Mouse (Mus musculus): ENCODE data around the gene Usp20. TPM values are rescaled to one million over a fixed set of nuclear protein-coding genes. Genes with fewer than 3 reads are reported as not detected.

Gene Usp20
- polyA plus RNA-seq (2014; fragmentation: Illumina TruSeq; extraction: RNeasy Lipid Tissue Mini Kit (QIAGEN cat#74804); ENCODE audit: low read depth, low replicate concordance), result 4.7 TPM

GRCm38 (mm10) chr2:30981790-30982513 is at the start of gene Usp20, which contains the start of gene BC005624:
TSS of gene Usp20 (plus strand) at chr2:30982279.
TSS of gene BC005624 (minus strand) at chr2:30982201.

GRCm38 (mm10) chr2:30952824-30953490 is 29.1 kb upstream of the Usp20 start, which contains the start of gene Tor1b:
TSS of gene Tor1b (plus strand) at chr2:30952959.

GRCm38 (mm10) chr2:30967352-30968327 is 14.4 kb upstream of the Usp20 start, which contains the start of gene Tor1a:
TSS of gene Tor1a (minus strand) at chr2:30967933.

Other genes starting within 250 kb of the Usp20 start
- gene 1700001O22Rik, start 178.6 kb upstream of the Usp20 start, polyA plus RNA-seq (2014; fragmentation: Illumina TruSeq; extraction: RNeasy Lipid Tissue Mini Kit (QIAGEN cat#74804); ENCODE audit: low read depth, low replicate concordance), result 38.4 TPM
- gene Ntmt1, start 174.5 kb upstream of the Usp20 start, polyA plus RNA-seq (2014; fragmentation: Illumina TruSeq; extraction: RNeasy Lipid Tissue Mini Kit (QIAGEN cat#74804); ENCODE audit: low read depth, low replicate concordance), result 2.3 TPM
- 0.38 TPM for gene Asb6, start 151.9 kb upstream of the Usp20 start, polyA plus RNA-seq (2014; fragmentation: Illumina TruSeq; extraction: RNeasy Lipid Tissue Mini Kit (QIAGEN cat#74804); ENCODE audit: low read depth, low replicate concordance)
- not detected for gene Prrx2, start 147.3 kb upstream of the Usp20 start, polyA plus RNA-seq (2014; fragmentation: Illumina TruSeq; extraction: RNeasy Lipid Tissue Mini Kit (QIAGEN cat#74804); ENCODE audit: low read depth, low replicate concordance)
- 0.67 TPM for gene Ptges, start 52.4 kb upstream of the Usp20 start, polyA plus RNA-seq (2014; fragmentation: Illumina TruSeq; extraction: RNeasy Lipid Tissue Mini Kit (QIAGEN cat#74804); ENCODE audit: low read depth, low replicate concordance)
- 9.0 TPM for gene Tor1b, start 29.3 kb upstream of the Usp20 start, polyA plus RNA-seq (2014; fragmentation: Illumina TruSeq; extraction: RNeasy Lipid Tissue Mini Kit (QIAGEN cat#74804); ENCODE audit: low read depth, low replicate concordance)
- 2.7 TPM for gene Tor1a, start 14.3 kb upstream of the Usp20 start, polyA plus RNA-seq (2014; fragmentation: Illumina TruSeq; extraction: RNeasy Lipid Tissue Mini Kit (QIAGEN cat#74804); ENCODE audit: low read depth, low replicate concordance)
- gene BC005624, start 78 bp upstream of the Usp20 start, polyA plus RNA-seq (2014; fragmentation: Illumina TruSeq; extraction: RNeasy Lipid Tissue Mini Kit (QIAGEN cat#74804); ENCODE audit: low read depth, low replicate concordance), result 12.4 TPM
- 9.1 TPM for gene Fnbp1, start 159.7 kb downstream of the Usp20 start, polyA plus RNA-seq (2014; fragmentation: Illumina TruSeq; extraction: RNeasy Lipid Tissue Mini Kit (QIAGEN cat#74804); ENCODE audit: low read depth, low replicate concordance)
- gene Gpr107, start 170.0 kb downstream of the Usp20 start, polyA plus RNA-seq (2014; fragmentation: Illumina TruSeq; extraction: RNeasy Lipid Tissue Mini Kit (QIAGEN cat#74804); ENCODE audit: low read depth, low replicate concordance), result 49.4 TPM